Mouse (Mus musculus): ENCODE data around the gene Wnt1. TPM values are rescaled to one million over a fixed set of nuclear protein-coding genes. Genes with fewer than 3 reads are reported as not detected.
"Not testable (repeated sequence)": the region's sequence is repeated elsewhere in the genome, so short reads cannot be mapped to it uniquely, and the experiment has no call there.

Gene Wnt1
- 0.06 and 0.14 TPM in 2 replicates for polyA plus RNA-seq (2015; fragmentation: Nextera tagmentation; extraction: Ambion mirVana)

- Histone ChIP-seq H3K9me3 (no peaks in the 10 kb centered on the region), H3K4me2 (peak within 1 kb of the TSS; percentile 38), H3K27ac (no peak within 1 kb of the TSS), H3K36me3 (no peaks in the 10 kb centered on the region), H3K9ac (no peak within 1 kb of the TSS), H3K4me3 (peak within 1 kb of the TSS; percentile 21), H3K4me1 (peaks cover 40% of the 10 kb centered on the region), H3K27me3 (peaks cover 90% of the 10 kb centered on the region)
- ATAC-seq (ENCODE audit: insufficient number of reproducible peaks, low FRiP score, low TSS enrichment, low read depth): 0 out of 2 replicates have a peak, but pooled peaks have one; percentile 22
- 4% methylated on average over 46 of the region's 51 CpGs for WGBS
These were observed at the start of gene Wnt1 for GRCm38 (mm10) chr15:98789661-98790535. Gene Wnt1 (plus strand): TSS chr15:98789857.

GRCm38 (mm10) chr15:98740219-98740618, 49.4 kb upstream of the Wnt1 start:
- no peak overlapping the region for H3K9ac ChIP-seq
- H3K4me2 ChIP-seq: no peak overlapping the region
- no peak overlapping the region for H3K4me3 ChIP-seq
- H3K9me3 ChIP-seq: no peaks in the 10 kb centered on the region
- H3K27me3 ChIP-seq: no peaks in the 10 kb centered on the region
- 86% methylated on average over 8 of the region's 8 CpGs for WGBS
- ATAC-seq (ENCODE audit: insufficient number of reproducible peaks, low FRiP score, low TSS enrichment, low read depth): no peak
- H3K4me1 ChIP-seq: peaks cover 10% of the 10 kb centered on the region; the same call in 1 of the 2 replicates
- H3K36me3 ChIP-seq: peaks cover 71% of the 10 kb centered on the region
- no peak overlapping the region for H3K27ac ChIP-seq

GRCm38 (mm10) chr15:98742766-98743428, 46.8 kb upstream of the Wnt1 start:
- Histone ChIP-seq H3K27ac (no peak overlapping the region), H3K27me3 (no peaks in the 10 kb centered on the region), H3K36me3 (peaks cover 45% of the 10 kb centered on the region), H3K9me3 (no peaks in the 10 kb centered on the region), H3K4me1 (peaks cover 17% of the 10 kb centered on the region; the same call in 1 of the 2 replicates), H3K4me2 (no peak overlapping the region), H3K9ac (no peak overlapping the region), H3K4me3 (no peak overlapping the region)
- WGBS: 77% methylated on average over 8 of the region's 8 CpGs
- no peak for ATAC-seq (ENCODE audit: insufficient number of reproducible peaks, low FRiP score, low TSS enrichment, low read depth)

GRCm38 (mm10) chr15:98743863-98744262, 45.8 kb upstream of the Wnt1 start:
- H3K9ac ChIP-seq; ATAC-seq (ENCODE audit: insufficient number of reproducible peaks, low FRiP score, low TSS enrichment, low read depth); H3K27ac ChIP-seq; H3K9me3 ChIP-seq; H3K4me2 ChIP-seq; H3K27me3 ChIP-seq; H3K4me3 ChIP-seq: not testable (repeated sequence)
- WGBS: 76% methylated on average over 3 of the region's 3 CpGs
- peaks cover 42% of the 10 kb centered on the region for H3K36me3 ChIP-seq
- H3K4me1 ChIP-seq: peaks cover 17% of the 10 kb centered on the region; the same call in 1 of the 2 replicates

- Histone ChIP-seq H3K4me2 (no peak overlapping the region), H3K4me3 (no peak overlapping the region), H3K27me3 (no peaks in the 10 kb centered on the region), H3K36me3 (peaks cover 16% of the 10 kb centered on the region), H3K4me1 (peaks cover 17% of the 10 kb centered on the region; the same call in 1 of the 2 replicates), H3K27ac (no peak overlapping the region), H3K9me3 (no peaks in the 10 kb centered on the region), H3K9ac (no peak overlapping the region)
- no peak for ATAC-seq (ENCODE audit: insufficient number of reproducible peaks, low FRiP score, low TSS enrichment, low read depth)
- 72% methylated on average over 10 of the region's 10 CpGs for WGBS
These were observed 43.2 kb upstream of the Wnt1 start for GRCm38 (mm10) chr15:98746344-98746965.

- H3K4me2 ChIP-seq: no peak overlapping the region
- no peak for ATAC-seq (ENCODE audit: insufficient number of reproducible peaks, low FRiP score, low TSS enrichment, low read depth)
- no peak overlapping the region for H3K9ac ChIP-seq
- WGBS: 82% methylated on average over 6 of the region's 6 CpGs
- no peaks in the 10 kb centered on the region for H3K9me3 ChIP-seq
- H3K4me3 ChIP-seq: no peak overlapping the region
- no peak overlapping the region for H3K27ac ChIP-seq
- H3K4me1 ChIP-seq: peaks cover 15% of the 10 kb centered on the region; the same call in 1 of the 2 replicates
- H3K36me3 ChIP-seq: peaks cover 8% of the 10 kb centered on the region
- no peaks in the 10 kb centered on the region for H3K27me3 ChIP-seq
These were observed 42.4 kb upstream of the Wnt1 start for GRCm38 (mm10) chr15:98747296-98747695.

GRCm38 (mm10) chr15:98749093-98749492, 40.6 kb upstream of the Wnt1 start:
- Histone ChIP-seq H3K4me1 (peaks cover 9% of the 10 kb centered on the region; the same call in 1 of the 2 replicates), H3K27ac (no peak overlapping the region), H3K4me2 (no peak overlapping the region), H3K4me3 (no peak overlapping the region), H3K36me3 (peaks cover 8% of the 10 kb centered on the region; the same call in 1 of the 2 replicates), H3K9me3 (no peaks in the 10 kb centered on the region), H3K9ac (no peak overlapping the region), H3K27me3 (no peaks in the 10 kb centered on the region)
- 93% methylated on average over 2 of the region's 2 CpGs for WGBS
- ATAC-seq (ENCODE audit: insufficient number of reproducible peaks, low FRiP score, low TSS enrichment, low read depth): no peak

- Histone ChIP-seq H3K4me3 (no peak overlapping the region), H3K4me2 (no peak overlapping the region), H3K9ac (no peak overlapping the region), H3K36me3 (peaks cover 10% of the 10 kb centered on the region; the same call in 1 of the 2 replicates), H3K9me3 (no peaks in the 10 kb centered on the region), H3K4me1 (0 out of 2 replicates have a peak, but pooled peaks cover 2% of the 10 kb centered on the region), H3K27ac (no peak overlapping the region), H3K27me3 (no peaks in the 10 kb centered on the region)
- no peak for ATAC-seq (ENCODE audit: insufficient number of reproducible peaks, low FRiP score, low TSS enrichment, low read depth)
- 78% methylated on average over 8 of the region's 8 CpGs for WGBS
These were observed 36.6 kb upstream of the Wnt1 start for GRCm38 (mm10) chr15:98753021-98753423.

- 0 out of 2 replicates have a peak, but pooled peaks cover 2% of the 10 kb centered on the region for H3K4me1 ChIP-seq
- ATAC-seq (ENCODE audit: insufficient number of reproducible peaks, low FRiP score, low TSS enrichment, low read depth): no peak; the same call in 1 of the 2 replicates
- no peak overlapping the region for H3K27ac ChIP-seq
- peaks cover 19% of the 10 kb centered on the region; the same call in 1 of the 2 replicates for H3K36me3 ChIP-seq
- no peaks in the 10 kb centered on the region for H3K27me3 ChIP-seq
- no peak overlapping the region for H3K4me2 ChIP-seq
- no peaks in the 10 kb centered on the region for H3K9me3 ChIP-seq
- H3K9ac ChIP-seq: no peak overlapping the region
- WGBS: 91% methylated on average over 2 of the region's 2 CpGs
- no peak overlapping the region for H3K4me3 ChIP-seq
These were observed 35.5 kb upstream of the Wnt1 start for GRCm38 (mm10) chr15:98754125-98754524.

- peak overlapping the region; percentile 82 for H3K9ac ChIP-seq
- H3K9me3 ChIP-seq: no peaks in the 10 kb centered on the region
- peak overlapping the region; percentile 76 for H3K4me2 ChIP-seq
- peak overlapping the region; percentile 89 for H3K27ac ChIP-seq
- peak overlapping the region; percentile 99 for H3K4me3 ChIP-seq
- ATAC-seq (ENCODE audit: insufficient number of reproducible peaks, low FRiP score, low TSS enrichment, low read depth): peak; percentile 70
- H3K4me1 ChIP-seq: peaks cover 20% of the 10 kb centered on the region
- WGBS: under 1% methylated on average over 19 of the region's 24 CpGs
- H3K27me3 ChIP-seq: peaks cover 15% of the 10 kb centered on the region; the same call in 1 of the 2 replicates
- peaks cover 24% of the 10 kb centered on the region for H3K36me3 ChIP-seq
These were observed 27.4 kb upstream of the Wnt1 start for GRCm38 (mm10) chr15:98762201-98762621.

GRCm38 (mm10) chr15:98762670-98763529, 26.8 kb upstream of the Wnt1 start, which contains the start of gene Arf3:
Gene Arf3 (minus strand): TSS chr15:98763214.
- peak within 1 kb of the TSS; percentile 76 for H3K4me2 ChIP-seq
- H3K27me3 ChIP-seq: peaks cover 15% of the 10 kb centered on the region; the same call in 1 of the 2 replicates
- ATAC-seq (ENCODE audit: insufficient number of reproducible peaks, low FRiP score, low TSS enrichment, low read depth): peak; percentile 92
- H3K9me3 ChIP-seq: no peaks in the 10 kb centered on the region
- peak within 1 kb of the TSS; percentile 99 for H3K4me3 ChIP-seq
- H3K4me1 ChIP-seq: peaks cover 20% of the 10 kb centered on the region
- peak within 1 kb of the TSS; percentile 89 for H3K27ac ChIP-seq
- peak within 1 kb of the TSS; percentile 82 for H3K9ac ChIP-seq
- H3K36me3 ChIP-seq: peaks cover 24% of the 10 kb centered on the region
- under 1% methylated on average over 53 of the region's 76 CpGs for WGBS

Data from limb, embryonic 15.5 days (tissue).